Mouse (Mus musculus): ENCODE results near the gene Kcng4.

GRCm38 (mm10) chr8:119630841-119631240 is 4.6 kb downstream of the Kcng4 start:
- TF ChIP-seq CTCF (IDR thresholded peaks at IDR 0.05; ENCODE audit: insufficient read depth, low read depth, low read length) (no peak), POLR2A (IDR thresholded peaks at IDR 0.05; ENCODE audit: insufficient read depth, low read depth, low read length) (no peak)
